Mouse (Mus musculus): Measurements from ENCODE around the gene Trpc2. TPM values are rescaled to one million over a fixed set of nuclear protein-coding genes. Genes with fewer than 3 reads are reported as not detected.

The Trpc2 gene
- total and polyA plus RNA-seq, 2 experiments from 2014 or later, result 1.2 TPM; not detected in 1

GRCm38 (mm10) chr7:102084041-102084696 is 1.3 kb downstream of the Trpc2 start:
- Histone ChIP-seq H3K4me3 (ENCODE audit: low read depth, low read length) (no peak overlapping the region), H3K27me3 (ENCODE audit: control insufficient read depth, insufficient read depth, low read length) (no peaks in the 10 kb centered on the region), H3K9ac (replicated peaks; ENCODE audit: low read depth, low read length) (no peak overlapping the region), H3K4me1 (ENCODE audit: control insufficient read depth, insufficient read depth) (no peaks in the 10 kb centered on the region), H3K9me3 (replicated peaks; ENCODE audit: control insufficient read depth, low read length) (no peaks in the 10 kb centered on the region), H3K4me2 (ENCODE audit: low read depth, low read length) (no peak overlapping the region), H3K27ac (ENCODE audit: low read depth) (no peak overlapping the region), H3K36me3 (replicated peaks; ENCODE audit: control insufficient read depth, insufficient read depth, low read length) (peaks cover 45% of the 10 kb centered on the region)
- 80% methylated on average over 25 of the region's 26 CpGs for WGBS
- ATAC-seq (ENCODE audit: insufficient read depth, low read depth) (no peak), DNase-seq (ENCODE audit: low spot score) (no peak)
- no peak for TF ChIP-seq EP300 (IDR thresholded peaks at IDR 0.05; ENCODE audit: low read depth)
- no peak for TF ChIP-seq CTCF (IDR thresholded peaks at IDR 0.05; ENCODE audit: low read depth)

GRCm38 (mm10) chr7:102087336-102087735 is 4.4 kb downstream of the Trpc2 start:
- no peaks in the 10 kb centered on the region for H3K9me3 ChIP-seq (replicated peaks; ENCODE audit: control insufficient read depth, low read length)
- H3K9ac ChIP-seq (replicated peaks; ENCODE audit: low read depth, low read length), result no peak overlapping the region
- no peaks in the 10 kb centered on the region for H3K4me1 ChIP-seq (ENCODE audit: control insufficient read depth, insufficient read depth)
- no peak overlapping the region for H3K27ac ChIP-seq (ENCODE audit: low read depth)
- TF ChIP-seq CTCF (IDR thresholded peaks at IDR 0.05; ENCODE audit: low read depth), result no peak
- TF ChIP-seq EP300 (IDR thresholded peaks at IDR 0.05; ENCODE audit: low read depth), result no peak
- ATAC-seq (ENCODE audit: insufficient read depth, low read depth), result no peak
- no peak for DNase-seq (ENCODE audit: low spot score)
- peaks cover 16% of the 10 kb centered on the region for H3K36me3 ChIP-seq (replicated peaks; ENCODE audit: control insufficient read depth, insufficient read depth, low read length)
- H3K4me3 ChIP-seq (ENCODE audit: low read depth, low read length), result no peak overlapping the region
- no peak overlapping the region for H3K4me2 ChIP-seq (ENCODE audit: low read depth, low read length)
- 80% methylated on average over 4 of the region's 4 CpGs for WGBS
- H3K27me3 ChIP-seq (ENCODE audit: control insufficient read depth, insufficient read depth, low read length), result no peaks in the 10 kb centered on the region

- Histone ChIP-seq H3K9ac (replicated peaks; ENCODE audit: low read depth, low read length) (0 out of 2 replicates have a peak overlapping the region, but pooled peaks have one; percentile 0), H3K36me3 (replicated peaks; ENCODE audit: control insufficient read depth, insufficient read depth, low read length) (no peaks in the 10 kb centered on the region), H3K27me3 (ENCODE audit: control insufficient read depth, insufficient read depth, low read length) (no peaks in the 10 kb centered on the region), H3K4me1 (ENCODE audit: control insufficient read depth, insufficient read depth) (peaks cover 17% of the 10 kb centered on the region), H3K27ac (ENCODE audit: low read depth) (peak overlapping the region; percentile 44), H3K9me3 (replicated peaks; ENCODE audit: control insufficient read depth, low read length) (no peaks in the 10 kb centered on the region), H3K4me3 (ENCODE audit: low read depth, low read length) (peak overlapping the region; percentile 34), H3K4me2 (ENCODE audit: low read depth, low read length) (peak overlapping the region; percentile 65)
- DNase-seq (ENCODE audit: low spot score), result peak; percentile 63
- no peak for TF ChIP-seq CTCF (IDR thresholded peaks at IDR 0.05; ENCODE audit: low read depth)
- TF ChIP-seq EP300 (IDR thresholded peaks at IDR 0.05; ENCODE audit: low read depth), result no peak
- WGBS, result 5% methylated on average over 30 of the region's 30 CpGs
- peak; percentile 68 for ATAC-seq (ENCODE audit: insufficient read depth, low read depth)
These were observed 17.1 kb downstream of the Trpc2 start for GRCm38 (mm10) chr7:102099760-102100661.

- Histone ChIP-seq H3K9me3 (replicated peaks; ENCODE audit: control insufficient read depth, low read length) (no peaks in the 10 kb centered on the region), H3K4me1 (ENCODE audit: control insufficient read depth, insufficient read depth) (peaks cover 17% of the 10 kb centered on the region), H3K4me3 (ENCODE audit: low read depth, low read length) (no peak overlapping the region), H3K27ac (ENCODE audit: low read depth) (peak overlapping the region; percentile 44), H3K4me2 (ENCODE audit: low read depth, low read length) (no peak overlapping the region), H3K27me3 (ENCODE audit: control insufficient read depth, insufficient read depth, low read length) (no peaks in the 10 kb centered on the region), H3K9ac (replicated peaks; ENCODE audit: low read depth, low read length) (no peak overlapping the region), H3K36me3 (replicated peaks; ENCODE audit: control insufficient read depth, insufficient read depth, low read length) (no peaks in the 10 kb centered on the region)
- ATAC-seq (ENCODE audit: insufficient read depth, low read depth), result no peak
- TF ChIP-seq CTCF (IDR thresholded peaks at IDR 0.05; ENCODE audit: low read depth) (no peak), EP300 (IDR thresholded peaks at IDR 0.05; ENCODE audit: low read depth) (no peak)
- WGBS, result 67% methylated on average over 5 of the region's 5 CpGs
- DNase-seq (ENCODE audit: low spot score), result no peak
These were observed 18.0 kb downstream of the Trpc2 start for GRCm38 (mm10) chr7:102100868-102101267.

- Histone ChIP-seq H3K4me2 (ENCODE audit: low read depth, low read length) (peak within 1 kb of the TSS; percentile 65; the same call in 1 of the 2 replicates), H3K9me3 (replicated peaks; ENCODE audit: control insufficient read depth, low read length) (no peaks in the 10 kb centered on the region), H3K4me1 (ENCODE audit: control insufficient read depth, insufficient read depth) (peaks cover 17% of the 10 kb centered on the region), H3K9ac (replicated peaks; ENCODE audit: low read depth, low read length) (no peak within 1 kb of the TSS), H3K27me3 (ENCODE audit: control insufficient read depth, insufficient read depth, low read length) (no peaks in the 10 kb centered on the region), H3K27ac (ENCODE audit: low read depth) (peak within 1 kb of the TSS; percentile 44), H3K36me3 (replicated peaks; ENCODE audit: control insufficient read depth, insufficient read depth, low read length) (no peaks in the 10 kb centered on the region), H3K4me3 (ENCODE audit: low read depth, low read length) (no peak within 1 kb of the TSS)
- WGBS, result 40% methylated on average over 5 of the region's 5 CpGs
- TF ChIP-seq CTCF (IDR thresholded peaks at IDR 0.05; ENCODE audit: low read depth) (no peak), EP300 (IDR thresholded peaks at IDR 0.05; ENCODE audit: low read depth) (no peak)
- DNase-seq (ENCODE audit: low spot score) (no peak), ATAC-seq (ENCODE audit: insufficient read depth, low read depth) (no peak)
These were observed 18.6 kb downstream of the Trpc2 start, which contains the start of gene Art1 for GRCm38 (mm10) chr7:102101487-102101886. Gene Art1, plus strand, starts transcription at chr7:102101743.

Measured in heart, postnatal 0 days (tissue).